Mouse (Mus musculus) v-Abl transformed pro-B cells (cell line): ENCODE data around the gene Kcnip4.

ENCODE experiments used
- in situ Hi-C, 2 experiments: fragments of 400-800 bp; cut with MboI; formaldehyde crosslinking; loops; one replicate each; pipeline ENCODE4 v1.15.1; 2025; ENCODE audit not compliant: unreplicated experiment in 2 of 2

Gene Kcnip4

DNA sequence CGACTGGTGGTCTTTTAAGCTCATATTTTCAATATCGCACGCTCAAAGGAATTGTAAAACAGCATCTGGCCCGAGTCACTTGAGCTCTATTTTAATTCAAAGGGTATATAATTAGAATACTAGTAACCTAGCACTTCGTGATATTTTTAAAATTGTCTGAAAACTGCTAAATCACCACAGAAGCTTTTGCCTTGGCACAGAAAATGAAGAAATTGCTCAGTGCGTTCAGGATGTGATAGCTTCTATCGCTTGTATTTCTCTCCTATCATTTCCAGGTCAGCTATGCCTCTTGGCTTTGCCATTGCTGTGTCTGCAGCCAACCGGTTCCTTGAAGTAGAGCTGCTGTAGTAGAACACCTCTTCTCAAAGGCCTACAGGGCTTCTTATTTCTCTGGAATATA, 255.9 kb downstream of the Kcnip4 start:
- in situ Hi-C loops, result no loop called here

DNA sequence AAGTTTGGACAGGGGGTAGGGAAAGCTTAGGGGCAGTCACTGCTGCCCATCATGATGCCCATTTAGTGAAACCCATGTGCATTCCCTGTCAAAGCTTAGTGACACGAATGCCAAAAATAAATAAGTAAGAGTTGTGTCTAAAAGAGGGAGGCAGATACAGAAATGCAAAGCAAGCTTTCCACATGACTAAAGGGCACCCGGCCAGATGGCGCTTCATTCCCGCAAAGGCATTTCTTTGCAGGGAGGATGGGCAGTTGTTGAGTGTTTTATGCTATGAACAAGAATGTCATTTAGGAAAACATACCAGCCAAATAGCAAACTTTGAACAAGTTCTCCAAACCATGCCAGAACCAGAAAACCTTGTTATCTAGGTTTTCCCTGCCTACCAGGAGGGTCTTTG, 265.4 kb downstream of the Kcnip4 start:
- in situ Hi-C loops, result no loop called here

DNA sequence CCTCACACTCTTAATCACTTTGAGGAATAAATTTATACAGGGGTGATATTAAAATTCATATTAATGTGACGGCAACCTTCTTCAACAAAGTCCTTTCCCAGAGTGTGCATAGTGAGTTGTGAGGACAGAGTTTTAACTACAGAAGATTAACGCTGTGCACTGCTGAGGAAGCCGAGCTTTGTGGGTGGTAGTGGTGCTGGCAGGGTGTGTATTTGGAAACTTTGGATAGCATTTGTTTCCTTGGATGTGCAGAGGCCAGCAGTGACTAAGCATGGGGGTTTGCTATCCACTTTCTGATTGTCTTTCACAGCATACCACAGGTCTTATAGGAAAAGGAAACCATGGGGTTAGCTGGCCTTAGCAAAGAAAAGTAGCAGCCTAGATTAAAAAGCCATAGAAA, 267.9 kb downstream of the Kcnip4 start:
- in situ Hi-C loops, result no loop called here

DNA sequence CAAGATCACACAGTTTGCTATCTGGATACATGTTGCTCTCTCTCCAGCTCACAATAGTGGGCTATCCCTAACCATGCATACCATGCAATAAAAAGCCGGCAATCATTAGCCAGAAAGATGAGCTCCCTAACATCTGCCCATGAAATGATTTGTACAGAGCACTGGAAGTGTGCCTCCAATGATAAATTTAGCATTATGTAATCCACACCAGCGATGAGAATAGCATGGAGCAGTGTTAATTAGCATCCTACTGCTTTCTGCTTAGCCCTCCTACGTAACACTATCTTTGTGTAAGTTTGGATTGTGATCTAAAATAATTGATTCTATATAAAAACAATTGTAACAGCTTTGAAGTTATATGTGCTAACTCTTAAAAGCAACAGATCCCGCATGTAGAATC, 268.7 kb downstream of the Kcnip4 start:
- in situ Hi-C loops, result no loop called here

DNA sequence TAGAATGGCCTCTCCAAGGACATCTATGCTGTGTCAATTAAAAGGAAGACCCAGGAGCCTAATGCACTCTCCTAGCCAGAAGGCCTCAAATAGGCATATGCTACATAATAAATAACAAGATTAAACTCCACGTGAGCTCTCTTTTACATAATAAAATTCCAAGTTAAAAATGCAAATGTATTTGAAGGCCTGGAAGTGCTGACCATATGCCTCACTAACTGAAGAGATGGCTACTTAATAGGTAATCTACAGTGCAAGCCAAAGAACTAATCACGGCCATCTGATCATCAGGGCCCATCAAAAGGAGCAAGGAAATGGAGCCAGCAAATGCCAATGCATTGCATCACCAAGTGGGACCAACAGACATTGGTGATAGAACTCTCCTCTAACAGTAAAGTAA, 277.6 kb downstream of the Kcnip4 start:
- in situ Hi-C loops, result no loop called here

DNA sequence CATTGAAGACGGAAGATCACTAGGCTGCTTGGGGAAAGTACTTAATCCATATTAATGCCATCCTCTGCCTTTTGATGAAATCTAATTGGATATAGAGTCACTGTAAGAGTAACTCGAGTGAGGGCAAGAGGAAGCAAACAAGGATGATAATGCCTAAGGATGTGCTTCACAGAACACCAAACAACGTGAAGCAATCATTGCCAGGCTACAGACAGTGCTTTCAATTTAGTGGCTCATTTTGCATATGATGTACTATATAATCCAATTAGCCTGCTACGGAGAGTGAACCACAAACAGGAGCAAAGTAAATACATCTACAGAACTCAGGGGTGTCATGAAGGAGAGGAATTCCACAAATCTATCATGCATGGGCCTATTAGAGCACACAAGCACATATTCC, 280.3 kb downstream of the Kcnip4 start:
- in situ Hi-C loops, result no loop called here

DNA sequence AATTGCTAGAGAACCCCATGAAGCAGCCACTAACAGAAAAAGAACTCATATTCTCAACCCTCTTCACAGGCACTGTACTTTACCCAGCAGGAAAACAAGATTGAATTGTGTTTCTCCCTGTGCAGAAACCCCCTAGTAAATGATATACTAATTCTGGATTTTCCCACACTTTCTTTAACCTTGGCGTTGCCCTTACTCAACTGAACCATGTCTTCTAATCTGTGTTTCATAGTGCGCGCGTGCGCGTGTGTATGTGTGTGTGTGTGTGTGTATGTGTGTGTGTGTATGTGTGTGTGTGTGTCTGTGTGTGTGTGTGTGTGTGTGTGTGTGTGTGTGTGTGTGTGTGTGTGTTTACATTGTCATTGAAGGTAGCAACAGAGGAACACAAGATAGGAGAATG, 283.0 kb downstream of the Kcnip4 start:
- in situ Hi-C loops, result no loop called here

DNA sequence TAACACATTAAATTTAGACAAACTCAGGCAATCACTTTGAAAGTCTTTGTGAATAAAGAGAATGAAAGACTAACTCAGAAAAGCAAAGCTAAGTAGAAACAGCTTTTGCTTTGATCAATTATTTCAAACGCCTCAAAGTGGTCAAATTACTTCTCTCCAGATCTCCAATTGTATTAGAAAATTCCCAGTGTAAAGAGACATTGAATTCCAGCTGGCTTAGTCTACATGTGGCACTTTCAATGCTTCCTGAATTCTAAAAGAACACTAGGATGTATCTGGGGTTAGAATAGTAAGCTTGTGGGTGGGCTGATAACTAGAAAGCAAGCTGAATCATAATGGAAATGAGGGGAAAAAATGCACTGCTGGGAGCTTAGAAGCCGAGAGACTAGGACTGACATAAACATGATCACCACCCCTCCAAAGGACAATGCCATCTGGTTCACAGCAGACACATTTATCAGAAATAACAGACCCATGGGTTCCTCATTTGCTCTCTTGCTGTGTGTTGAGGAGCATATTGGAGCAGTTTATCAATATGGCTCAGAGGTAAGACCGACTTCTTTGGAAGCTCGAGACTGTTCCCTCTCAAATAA, 323.4 kb downstream of the Kcnip4 start:
- in situ Hi-C loops, result no loop called here

DNA sequence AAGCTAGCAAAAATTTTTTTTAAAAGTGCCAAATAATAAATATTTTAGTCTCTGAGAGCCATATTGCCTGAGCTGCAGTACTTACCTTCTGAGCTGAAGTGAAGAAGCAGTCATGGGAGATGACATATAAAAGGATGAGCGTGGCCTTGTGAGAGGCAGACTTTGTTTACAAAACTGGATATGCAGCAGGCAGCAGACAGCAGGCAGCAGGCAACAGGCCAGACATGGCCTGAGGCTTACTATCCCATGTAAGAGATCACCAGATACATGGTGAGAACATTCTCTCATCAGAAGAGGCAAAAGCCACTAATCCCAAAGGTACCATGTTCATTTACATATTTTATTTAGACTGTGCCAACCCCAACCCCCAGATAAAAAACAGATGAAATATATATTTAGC, 336.5 kb downstream of the Kcnip4 start:
- in situ Hi-C loops, result no loop called here

DNA sequence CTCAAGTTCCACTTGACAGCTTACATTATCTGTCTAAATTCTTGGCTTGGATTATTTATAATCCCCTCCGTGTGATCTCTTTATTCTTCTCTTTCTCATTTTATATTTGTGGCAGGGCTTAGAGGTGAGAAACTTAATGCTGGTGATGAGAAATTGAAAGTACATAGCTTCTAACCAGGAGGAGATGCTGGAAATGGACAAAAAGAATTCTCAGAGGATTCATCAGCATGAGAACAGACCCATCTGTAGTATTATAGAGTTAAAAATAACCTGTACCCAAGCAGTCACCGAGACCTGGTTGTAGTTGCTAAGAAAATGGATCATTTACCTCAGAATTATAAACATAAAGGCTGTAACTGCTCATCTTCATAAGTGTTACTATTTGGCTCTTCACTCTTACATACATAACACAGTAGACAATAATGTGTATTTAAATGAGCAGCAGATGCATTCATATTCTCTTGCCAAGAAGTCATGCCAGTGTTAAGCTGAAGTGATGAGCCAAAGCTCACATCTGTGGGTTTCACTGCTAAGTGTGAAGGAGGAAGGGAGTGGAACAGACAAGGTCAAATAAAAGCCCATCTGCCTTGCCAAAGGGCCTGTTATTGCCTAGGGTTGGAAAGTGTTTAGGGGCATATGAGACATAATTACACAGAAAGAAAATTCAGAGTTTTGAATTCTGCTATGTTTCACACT, 374.4 kb downstream of the Kcnip4 start:
- in situ Hi-C loops, result no loop called here

DNA sequence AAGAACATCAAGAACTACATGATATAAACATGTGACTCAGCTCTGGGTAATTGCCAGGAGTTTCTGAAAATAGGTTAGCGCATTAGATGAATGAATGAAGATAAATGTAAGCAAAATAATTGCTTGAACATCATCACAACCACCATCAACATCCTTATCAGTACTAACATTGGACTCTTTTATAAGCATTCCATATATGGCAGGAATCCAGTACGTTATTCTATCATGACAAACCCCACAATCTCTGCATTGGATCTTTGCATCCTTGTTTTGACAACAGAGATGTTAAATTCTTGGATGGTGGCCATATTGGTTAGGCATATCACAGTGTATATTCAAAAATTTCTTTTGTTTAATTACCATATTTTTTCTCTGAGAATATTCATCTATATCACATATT, 375.0 kb downstream of the Kcnip4 start:
- in situ Hi-C loops, result no loop called here

DNA sequence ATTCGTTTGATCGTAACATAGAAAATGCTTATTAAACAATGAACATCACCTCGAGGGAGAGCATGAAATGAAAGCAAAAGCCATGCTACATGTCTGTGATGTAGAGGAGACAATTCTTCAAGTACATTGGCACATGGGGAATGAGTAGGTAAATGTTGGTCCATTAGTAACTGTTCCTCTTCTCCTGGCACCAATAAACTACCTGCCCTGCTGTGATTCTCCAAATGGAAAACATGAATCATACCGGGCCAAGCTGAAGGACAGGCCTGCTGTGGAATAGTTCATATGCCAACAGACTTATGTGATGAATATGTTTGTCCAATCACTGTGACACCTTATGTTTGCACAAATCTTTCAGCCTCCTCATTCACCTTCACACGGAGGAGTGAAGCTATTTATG, 429.3 kb downstream of the Kcnip4 start:
- in situ Hi-C loops, result no loop called here

DNA sequence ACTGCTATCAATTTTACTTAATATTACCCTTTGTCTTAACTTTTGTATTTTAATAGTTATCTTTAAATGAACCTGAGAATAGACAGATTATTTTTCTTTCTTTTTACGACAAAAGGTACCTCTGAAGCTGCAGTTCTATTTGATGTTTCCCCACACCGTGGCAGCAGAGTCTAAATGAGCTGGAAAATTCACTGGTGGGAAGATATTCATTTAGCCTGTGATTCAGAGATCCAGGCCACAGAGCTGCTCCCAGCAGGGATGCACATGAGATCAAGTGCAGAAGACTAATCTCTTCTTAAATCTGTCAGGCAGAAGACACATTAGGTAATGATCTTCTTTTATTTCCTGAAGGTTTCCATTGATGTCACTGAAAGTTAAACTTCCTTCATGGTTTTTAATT, 429.8 kb downstream of the Kcnip4 start:
- in situ Hi-C loops, result no loop called here

DNA sequence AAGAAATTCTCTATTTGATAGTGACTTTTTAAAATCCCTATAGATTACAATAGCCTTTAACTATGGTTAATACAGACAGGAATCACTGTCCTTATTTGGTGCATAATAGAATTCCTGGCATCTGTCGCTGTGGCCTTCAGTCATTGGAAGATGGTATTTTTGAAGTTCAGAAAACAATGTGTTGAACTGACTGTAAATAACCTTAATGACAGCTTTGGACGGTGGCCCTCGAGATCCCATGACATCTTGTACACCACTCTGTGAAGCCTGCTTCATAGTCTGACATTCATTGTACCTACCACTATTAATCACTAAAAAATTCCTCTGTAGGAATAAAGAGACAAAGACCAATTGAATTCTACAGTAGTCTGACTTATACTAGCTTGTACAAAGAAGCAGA, 430.4 kb downstream of the Kcnip4 start:
- in situ Hi-C loops, result no loop called here

DNA sequence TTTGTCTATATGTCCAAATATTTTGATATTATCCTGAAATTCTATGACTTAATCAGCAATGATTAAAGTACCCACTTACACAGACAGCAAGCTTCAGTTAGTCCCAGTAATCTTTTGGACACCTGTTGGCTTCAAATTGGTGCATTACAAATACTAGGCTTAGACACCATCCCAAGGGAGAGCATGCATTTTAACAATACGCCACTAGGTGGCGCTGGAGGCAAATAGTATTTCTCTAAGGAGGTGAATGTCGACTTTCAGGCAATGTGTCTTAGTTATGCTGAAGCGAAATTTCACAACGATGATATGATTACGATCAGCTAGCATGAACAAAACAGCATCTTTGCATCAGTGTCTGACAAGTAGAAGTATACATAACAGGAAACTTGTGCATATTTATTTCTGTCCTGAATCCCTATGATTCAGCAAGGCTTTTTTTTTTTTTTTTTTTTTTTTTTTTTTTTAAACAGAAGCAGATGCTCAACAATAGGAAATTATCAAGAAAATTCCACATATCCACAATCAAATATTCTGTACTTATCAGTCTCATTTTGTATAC, 434.5 kb downstream of the Kcnip4 start:
- in situ Hi-C loops, result no loop called here

DNA sequence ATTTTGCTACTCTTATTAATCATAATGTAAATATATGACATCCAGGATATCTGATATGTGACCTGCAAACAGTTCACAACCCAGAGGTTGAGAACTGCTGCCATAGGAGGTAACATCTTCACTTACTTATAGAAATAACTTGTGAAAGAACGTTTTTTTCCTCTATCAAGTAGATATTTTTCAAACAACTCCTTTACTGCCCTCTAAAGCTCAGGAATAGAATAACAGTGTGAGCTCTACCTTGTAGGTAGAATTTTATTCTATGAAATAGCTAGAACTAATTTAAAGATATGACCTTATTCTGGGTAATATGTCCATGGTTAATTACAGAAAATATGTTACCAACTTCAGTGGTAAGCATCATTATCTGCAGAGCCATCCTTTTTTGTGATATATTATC, 459.1 kb downstream of the Kcnip4 start:
- in situ Hi-C loops, result no loop called here

DNA sequence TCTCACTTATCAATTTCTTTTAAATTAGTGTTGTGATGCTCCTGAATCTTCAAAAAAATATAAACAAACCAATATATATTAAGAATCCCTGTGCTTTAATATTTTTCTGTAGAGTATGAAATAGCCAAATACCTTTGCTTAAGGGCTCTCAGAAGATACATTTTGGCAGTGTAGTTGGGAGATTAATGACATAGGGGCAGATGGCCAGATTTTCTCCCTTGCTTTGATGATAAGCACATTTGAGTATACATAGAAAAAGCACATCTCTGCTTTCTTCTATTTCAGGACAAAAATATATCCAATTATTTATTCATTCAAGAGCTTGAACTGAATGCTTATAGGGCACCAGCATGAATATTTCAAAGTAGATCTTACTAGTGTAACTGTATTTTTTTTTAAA, 465.8 kb downstream of the Kcnip4 start:
- in situ Hi-C loops, result no loop called here

DNA sequence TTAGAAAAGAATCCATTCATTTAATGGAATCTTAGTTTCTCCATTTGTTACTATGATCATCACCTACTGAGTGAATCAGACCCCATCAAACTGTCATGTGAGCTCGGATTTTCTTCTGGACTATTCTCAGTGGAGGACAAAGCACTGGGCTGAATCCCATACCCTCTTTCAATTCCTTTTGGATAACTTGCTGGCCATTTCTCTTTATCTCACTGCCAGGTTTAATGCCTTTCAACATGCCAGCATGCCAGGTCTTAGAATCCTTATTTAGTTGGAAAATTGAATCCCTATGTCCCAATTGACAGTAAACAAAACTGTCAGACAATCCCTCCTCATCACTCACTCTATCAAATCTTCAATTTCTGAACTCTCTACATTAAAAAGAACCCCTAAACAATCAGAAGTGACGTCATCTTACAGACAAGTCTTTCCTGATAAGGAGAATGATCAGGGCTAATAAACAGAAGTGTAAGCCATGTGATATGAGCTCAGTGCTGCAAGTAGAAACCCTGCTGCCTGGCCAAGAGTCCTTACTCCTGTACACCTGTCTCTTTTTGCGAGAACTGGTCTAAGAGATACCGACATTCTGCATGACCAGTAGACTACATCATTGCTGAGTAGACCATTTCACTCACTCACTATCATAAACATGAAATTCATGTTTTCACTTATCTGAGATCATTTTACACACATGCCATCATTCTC, 466.9 kb downstream of the Kcnip4 start:
- in situ Hi-C loops, result no loop called here

DNA sequence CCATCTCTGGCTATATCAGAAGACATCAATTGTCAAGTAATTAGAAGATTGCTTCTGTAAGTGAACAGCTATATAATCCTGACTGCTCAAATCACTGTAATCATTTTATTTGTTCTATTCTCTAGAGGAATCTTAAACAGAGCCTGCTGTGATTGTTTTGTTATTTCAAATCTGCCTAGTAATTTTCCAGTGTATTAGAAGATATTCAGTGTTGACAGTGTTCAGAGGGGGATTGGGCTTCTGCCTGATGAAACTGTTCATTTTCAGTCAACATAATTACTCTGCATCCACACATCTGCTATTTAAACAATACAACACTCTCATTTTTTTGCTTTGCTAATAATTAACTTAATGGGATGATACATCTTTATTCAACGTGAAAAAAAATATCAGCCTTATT, 476.7 kb downstream of the Kcnip4 start:
- in situ Hi-C loops, result no loop called here

DNA sequence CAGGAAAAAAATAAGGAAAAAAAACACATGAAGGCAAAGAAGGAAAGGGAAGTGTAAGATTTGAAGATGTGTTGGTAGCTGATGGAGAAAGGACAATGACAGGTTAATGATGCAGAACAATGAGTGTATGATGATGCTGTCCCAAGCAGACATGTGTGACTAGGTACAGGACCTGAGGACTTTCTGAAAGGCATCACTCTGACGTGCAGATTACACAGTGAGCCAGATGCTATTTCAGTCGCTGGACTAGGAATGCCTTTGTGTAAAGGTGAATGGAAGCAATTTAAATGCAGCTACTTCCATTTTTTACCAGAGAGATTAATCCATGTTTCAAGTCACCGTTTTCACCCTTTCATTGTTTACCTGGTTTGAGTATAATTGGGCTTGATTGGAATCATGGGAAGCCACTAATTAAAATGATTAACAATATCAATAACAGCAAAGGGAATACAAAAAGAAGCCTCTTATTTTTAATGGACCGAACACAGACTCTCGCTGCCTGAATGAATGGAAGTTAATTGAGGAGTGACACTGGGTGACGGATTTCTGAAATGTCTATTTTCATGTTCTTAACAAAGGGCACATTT, 483.4 kb downstream of the Kcnip4 start:
- in situ Hi-C loops, result no loop called here

DNA sequence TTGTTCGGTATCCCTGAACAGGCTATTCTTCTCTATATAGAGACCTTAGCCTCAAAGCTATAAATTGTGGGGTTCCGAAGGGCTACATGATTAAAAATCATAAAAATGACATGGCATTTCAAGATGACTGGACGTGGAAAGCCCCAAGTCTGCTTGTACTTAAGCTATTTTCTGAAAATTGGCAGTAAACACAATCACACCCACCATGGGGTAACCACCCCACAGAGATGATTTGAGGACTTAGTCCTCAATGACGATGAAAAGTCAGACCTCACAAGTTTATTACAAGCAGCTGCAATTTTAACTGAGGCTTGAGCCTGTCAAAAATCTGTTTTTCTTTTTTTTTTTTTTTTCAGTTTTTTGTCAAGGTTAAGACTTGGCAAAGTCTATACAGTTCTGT, 527.3 kb downstream of the Kcnip4 start:
- in situ Hi-C loops, result no loop called here
